Mouse (Mus musculus) brain, embryonic 14.5 days (tissue): Measurements from ENCODE around the gene Paqr9. TPM values are rescaled to one million over a fixed set of nuclear protein-coding genes. Genes with fewer than 3 reads are reported as not detected.

Experiments used
- DNase-seq: peaks from one replicate; pipeline ENCODE4 v3.0.0-alpha.2; 2011; ENCODE audit warnings: low read depth
- CTCF ChIP-seq: fragments of 200-500 bp; IDR thresholded peaks from 2 replicates; pipeline ENCODE4 v1.5.1; 2012; ENCODE audit warnings: inconsistent platforms, mild to moderate bottlenecking, moderate library complexity, borderline replicate concordance; ENCODE audit not compliant: insufficient read depth, insufficient read length; ENCODE audit errors: extremely low read depth
- POLR2A ChIP-seq: fragments of 200-500 bp; IDR thresholded peaks from 2 replicates; pipeline ENCODE4 v1.6.1; 2012; ENCODE audit warnings: mild to moderate bottlenecking, inconsistent platforms, borderline replicate concordance; ENCODE audit not compliant: poor library complexity, insufficient read depth, insufficient read length, severe bottlenecking; ENCODE audit errors: extremely low read depth
- polyA plus RNA-seq: library from polyadenylated mRNA; depleted of rRNA; stranded (reverse); fragments of >200 nt; gene quantifications from 2 replicates; pipeline ENCODE4 v1.2.3, GENCODE M21; 2012

Gene Paqr9
- polyA plus RNA-seq, 1 experiment: 9.6 TPM

DNA sequence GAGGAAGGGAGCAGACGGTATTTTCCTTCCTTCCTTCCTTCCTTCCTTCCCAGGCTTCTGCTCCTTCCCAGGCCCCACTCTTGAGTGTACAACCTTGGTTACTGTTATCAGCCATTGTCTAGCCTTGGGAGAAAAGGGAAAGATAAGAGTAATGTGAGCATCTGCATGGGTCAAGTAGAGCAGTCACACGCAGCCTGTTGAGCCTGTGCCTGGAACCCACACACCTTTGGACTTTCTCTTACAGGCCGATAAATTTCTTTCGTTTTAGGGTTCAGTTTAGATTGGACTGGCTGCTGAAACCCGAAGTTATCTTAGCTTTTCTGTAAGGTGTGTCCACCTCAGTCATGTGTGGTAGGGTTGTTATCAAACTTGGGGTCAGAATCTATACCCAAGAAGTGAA lies 10.5 kb downstream of the Paqr9 start:
- TF ChIP-seq POLR2A: no peak
- no peak for TF ChIP-seq CTCF

DNA sequence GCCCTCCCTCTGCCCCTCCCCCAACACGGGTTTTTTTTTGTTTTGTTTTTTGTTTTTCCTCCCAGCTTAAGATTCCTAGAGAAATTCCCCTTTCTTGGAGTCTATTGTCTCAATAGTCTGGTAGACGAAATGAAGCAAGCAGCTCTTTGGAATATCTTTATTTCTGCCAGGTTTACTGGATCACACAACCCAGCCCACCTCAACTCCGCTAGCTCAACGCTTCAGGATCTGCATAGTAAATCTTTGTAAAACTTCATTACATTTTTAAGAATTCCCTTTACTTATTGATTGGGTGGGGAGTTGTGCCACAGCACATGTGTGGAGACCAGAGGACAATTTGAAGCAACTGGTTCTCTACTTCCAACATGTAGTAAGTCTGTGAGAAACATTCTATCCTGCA lies 11.1 kb downstream of the Paqr9 start:
- TF ChIP-seq CTCF (no peak), POLR2A (no peak)
- DNase-seq: no peak

More for the DNA sequence above, 10.5 kb downstream of the Paqr9 start:
- no peak for DNase-seq

DNA sequence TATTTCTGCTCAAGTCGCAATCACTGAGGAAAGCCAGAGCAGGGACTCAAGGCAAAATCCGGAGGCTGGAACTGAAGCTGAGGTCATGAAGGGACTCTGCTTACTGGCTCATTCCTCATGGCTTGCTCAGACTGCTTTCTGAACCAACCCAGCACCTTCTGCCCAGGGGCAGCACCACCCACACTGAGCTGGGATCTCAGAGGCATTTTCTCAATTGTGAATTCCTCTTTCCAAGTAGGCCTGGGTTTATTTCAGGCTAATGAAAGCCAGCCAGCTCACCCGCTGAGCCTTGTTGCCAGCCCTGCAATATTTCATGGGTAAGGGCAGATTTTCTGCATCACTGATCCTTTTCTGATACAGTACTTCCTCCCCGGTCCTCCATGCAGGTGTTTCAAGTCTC lies 12.0 kb downstream of the Paqr9 start:
- no peak for TF ChIP-seq CTCF
- TF ChIP-seq POLR2A: no peak
- DNase-seq: no peak

DNA sequence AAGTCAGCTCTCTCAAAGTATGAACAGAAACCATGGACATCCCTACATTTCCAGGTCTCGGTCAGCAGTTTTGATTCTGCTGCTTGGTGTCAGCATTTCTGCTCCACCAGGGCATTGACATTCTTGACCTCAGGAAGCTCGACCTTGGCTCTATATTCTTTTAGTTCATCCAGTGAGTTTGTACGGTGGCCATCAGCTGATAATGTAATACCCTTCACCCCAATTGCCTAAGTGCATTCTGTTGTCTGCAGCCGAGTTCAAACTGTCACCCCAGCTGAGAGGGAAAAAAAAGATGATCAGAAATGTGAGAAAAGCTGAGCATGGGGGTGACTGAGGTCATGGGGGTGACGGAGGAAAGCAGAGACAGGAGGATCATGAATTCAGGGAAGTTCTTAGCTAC lies 13.1 kb downstream of the Paqr9 start:
- DNase-seq: no peak
- TF ChIP-seq POLR2A (no peak), CTCF (no peak)

DNA sequence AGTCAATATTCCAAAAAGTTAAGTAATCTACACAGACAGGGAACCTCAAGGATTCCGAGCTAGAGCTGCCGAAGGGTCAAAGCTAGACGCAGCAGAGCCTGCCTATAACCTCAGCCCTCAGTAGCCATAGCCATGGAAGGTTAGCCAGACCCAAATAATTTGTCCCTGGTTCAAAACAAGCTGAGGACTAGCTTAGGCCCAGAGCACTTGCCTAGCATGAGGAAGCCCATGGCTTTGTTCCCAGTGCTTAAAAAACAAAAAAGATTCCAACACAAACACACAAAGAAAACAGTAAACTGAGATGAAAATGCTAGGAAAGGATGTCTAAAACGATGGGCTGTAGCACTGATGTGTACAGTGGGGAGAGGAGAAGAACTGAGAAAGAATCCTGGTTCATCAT lies 14.7 kb downstream of the Paqr9 start:
- TF ChIP-seq CTCF (no peak), POLR2A (no peak)
- no peak for DNase-seq

DNA sequence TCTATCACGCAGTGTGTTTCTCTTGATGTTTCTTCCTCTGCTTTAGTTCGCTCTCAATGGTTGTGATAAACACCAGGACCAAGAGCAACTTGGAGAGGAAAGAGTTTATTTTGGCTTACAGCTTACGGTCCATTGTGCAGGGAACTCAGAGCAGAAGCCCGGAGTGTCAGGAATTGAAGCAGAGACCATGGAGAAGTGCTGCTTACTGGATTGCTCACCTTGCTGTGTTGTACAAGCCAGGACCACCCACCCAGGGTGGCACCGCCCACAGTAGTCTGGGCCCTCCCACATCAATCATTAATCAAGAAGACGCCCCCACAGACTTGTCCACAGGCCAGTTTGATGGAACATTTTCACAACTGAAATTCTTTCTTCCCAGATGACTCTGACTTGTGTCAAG lies 18.0 kb downstream of the Paqr9 start:
- no peak for DNase-seq
- TF ChIP-seq CTCF (no peak), POLR2A (no peak)

DNA sequence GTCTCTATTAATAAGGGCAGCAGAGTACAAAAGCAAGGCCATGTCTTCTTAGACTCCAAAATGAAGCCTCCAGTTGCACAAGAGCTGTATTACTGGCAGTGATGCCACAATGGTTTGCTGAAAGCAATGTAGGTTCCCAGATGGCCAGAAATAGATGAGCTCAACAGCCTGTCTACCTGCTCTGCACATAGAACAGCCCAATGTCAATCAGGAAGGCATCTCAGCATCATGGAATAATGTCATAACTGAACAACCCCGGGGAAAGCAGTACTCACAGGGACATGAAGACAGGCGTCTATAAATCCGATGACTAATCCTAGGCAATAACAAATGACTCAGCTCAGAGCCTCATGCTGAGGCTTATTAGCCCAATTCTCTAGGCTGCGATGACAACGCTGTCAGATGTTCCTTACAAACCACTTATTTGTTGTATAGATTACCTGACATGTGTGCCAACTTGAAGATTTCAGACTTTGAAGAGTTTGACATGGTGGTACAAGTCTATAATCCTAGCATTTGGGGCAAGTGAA lies 19.0 kb downstream of the Paqr9 start:
- no peak for DNase-seq
- TF ChIP-seq CTCF (no peak), POLR2A (no peak)

DNA sequence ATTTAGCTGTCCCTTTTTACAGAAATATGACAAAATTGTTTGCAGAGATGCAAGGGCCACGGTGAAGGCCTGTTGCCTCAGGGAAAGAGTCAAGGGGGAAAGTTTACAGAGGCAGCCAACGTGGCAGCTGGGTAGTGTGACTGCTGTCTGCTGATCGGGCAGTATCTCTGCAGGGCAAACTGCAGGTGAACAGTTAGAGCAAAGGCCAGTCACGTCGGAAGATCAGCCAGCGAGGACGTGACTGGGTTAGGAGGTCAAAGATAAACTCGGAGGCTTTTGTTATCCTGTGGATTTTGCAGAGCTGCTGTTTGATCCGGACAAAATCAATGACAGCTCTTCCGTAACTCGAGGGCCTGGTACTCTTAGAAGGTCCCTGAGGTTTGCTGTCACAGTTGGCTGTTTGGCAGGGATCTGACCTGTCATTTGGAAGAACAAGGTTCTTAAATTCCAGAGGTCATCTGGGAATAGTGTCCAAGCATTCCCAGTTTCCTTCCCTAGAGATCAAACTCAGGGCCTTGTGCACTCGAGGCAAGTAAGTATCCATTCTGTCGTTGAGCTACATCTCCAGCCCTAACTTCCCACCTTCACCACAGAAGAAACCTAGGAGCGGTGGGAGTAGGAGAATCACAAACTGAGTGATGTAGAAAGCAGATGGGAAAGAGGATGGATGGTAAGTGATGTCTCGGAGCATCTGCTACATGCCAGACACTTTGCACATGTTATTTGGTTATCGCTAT lies 21.7 kb downstream of the Paqr9 start:
- no peak for TF ChIP-seq CTCF
- TF ChIP-seq POLR2A: no peak
- DNase-seq: no peak

DNA sequence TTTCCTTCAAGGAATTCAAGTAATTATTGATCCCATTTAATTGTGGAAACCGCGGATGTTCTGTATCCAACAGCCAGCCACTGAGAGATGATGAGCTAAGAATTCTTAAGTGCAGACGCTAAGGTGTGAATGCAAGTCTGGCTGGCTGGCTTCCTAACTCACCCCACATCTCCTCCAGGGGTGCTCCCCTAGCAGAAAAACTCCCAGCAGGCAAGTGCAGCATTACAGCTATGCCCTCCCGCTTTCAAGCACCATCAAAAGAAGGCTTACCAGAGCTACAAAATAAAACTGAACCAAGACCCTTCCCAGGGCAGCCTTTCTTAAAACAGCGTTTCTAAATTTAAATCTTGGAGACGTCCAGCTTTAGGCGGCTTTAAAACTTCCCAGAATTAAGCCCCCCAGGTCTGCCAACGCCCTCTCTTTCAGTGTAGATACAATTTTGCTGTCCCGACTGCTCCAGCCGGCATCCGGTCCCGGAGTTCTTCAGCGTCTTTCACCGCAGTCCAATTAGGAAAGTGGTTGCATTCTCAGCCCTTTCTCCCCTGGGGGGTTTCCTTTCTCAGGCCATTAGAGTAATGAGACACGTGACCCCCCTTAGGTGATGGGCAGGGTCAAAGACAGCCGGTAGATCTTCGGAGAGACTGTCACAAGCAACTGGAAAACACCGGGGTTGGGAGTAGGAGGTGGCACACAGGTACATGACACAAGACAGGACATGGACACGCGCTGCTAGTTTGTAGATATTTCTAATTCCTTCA lies 22.5 kb downstream of the Paqr9 start:
- DNase-seq: peak; percentile 53
- TF ChIP-seq POLR2A (no peak), CTCF (no peak)

DNA sequence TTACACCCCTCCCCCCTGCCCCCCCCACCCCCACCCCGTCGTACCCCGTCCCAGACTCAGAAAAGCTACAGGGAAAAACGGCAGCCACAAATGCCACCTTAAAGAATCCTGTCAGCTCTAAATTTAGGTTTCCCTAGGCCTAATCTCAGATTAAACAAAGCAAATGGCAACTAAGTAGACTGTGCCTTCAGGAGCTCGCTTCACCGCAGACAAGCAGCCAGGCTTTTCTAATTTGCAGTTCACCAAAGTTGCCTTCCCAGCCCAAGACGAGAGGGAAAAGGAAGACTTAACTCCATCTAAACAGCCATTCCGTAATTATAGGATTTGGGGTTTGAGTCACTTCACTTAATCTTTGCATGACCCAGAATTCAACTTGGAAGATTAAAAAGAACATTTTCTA lies 23.1 kb downstream of the Paqr9 start:
- peak; percentile 28 for DNase-seq
- no peak for TF ChIP-seq POLR2A
- no peak for TF ChIP-seq CTCF

DNA sequence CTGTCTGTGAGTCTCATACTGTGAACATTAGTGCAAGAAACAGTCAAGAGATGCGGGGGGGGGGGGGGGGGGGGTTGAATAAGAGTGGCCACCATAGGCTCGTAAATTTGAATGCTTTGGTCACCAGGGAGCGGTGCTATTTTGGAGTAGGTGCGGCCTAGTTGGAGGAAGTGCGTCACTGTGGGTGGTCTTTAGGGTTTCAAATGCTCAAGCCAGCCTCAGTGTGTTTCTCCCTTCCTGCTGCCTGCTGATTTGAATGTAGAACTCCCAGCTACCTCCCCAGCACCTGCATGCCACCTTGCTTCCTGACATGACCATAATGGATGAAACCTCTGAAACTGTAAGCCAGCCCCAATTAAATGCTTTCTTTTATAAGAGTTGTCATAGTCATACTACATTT lies 26.6 kb downstream of the Paqr9 start:
- TF ChIP-seq CTCF (no peak), POLR2A (no peak)
- no peak for DNase-seq
